Mouse (Mus musculus) embryonic fibroblast, embryonic 13.5 days (primary cell): ENCODE measurements around the gene Dysf. TPM values are rescaled to one million over a fixed set of nuclear protein-coding genes. Genes with fewer than 3 reads are reported as not detected.

Experiments
- H3K27ac ChIP-seq: 2 replicates; pipeline ENCODE4 v1.5.1; 2012; ENCODE audit warnings: low read length, control low read depth, inconsistent platforms; ENCODE audit not compliant: insufficient read depth
- H3K4me1 ChIP-seq: 2 replicates; pipeline ENCODE4 v1.6.1; 2011; ENCODE audit warnings: low read length; ENCODE audit not compliant: control insufficient read depth, insufficient read depth
- H3K4me3 ChIP-seq: 2 replicates; pipeline ENCODE4 v1.5.1; 2011; ENCODE audit warnings: mild to moderate bottlenecking, control low read depth, low read length; ENCODE audit not compliant: insufficient read depth
- CTCF ChIP-seq: IDR thresholded peaks from 2 replicates; pipeline ENCODE4 v1.5.1; 2011; ENCODE audit warnings: mild to moderate bottlenecking, control low read depth, low read length, moderate library complexity, borderline replicate concordance; ENCODE audit not compliant: insufficient read depth
- POLR2A ChIP-seq: IDR thresholded peaks from 2 replicates; pipeline ENCODE4 v1.6.1; 2011; ENCODE audit warnings: low read depth, mild to moderate bottlenecking, control low read depth, low read length, moderate library complexity
- polyA plus RNA-seq: library from polyadenylated mRNA; stranded (reverse); fragments of >200 nt; gene quantifications from 2 replicates; pipeline ENCODE4 v1.2.4, GENCODE M21; 2011; ENCODE audit warnings: low read depth; ENCODE audit not compliant: missing spikeins, insufficient read length

Gene Dysf
- polyA plus RNA-seq, 1 experiment, result 39.8 TPM

GRCm38 (mm10) chr6:84181452-84181851 lies 173.1 kb downstream of the Dysf start:
- no peak for TF ChIP-seq POLR2A
- no peak for TF ChIP-seq CTCF
- Histone ChIP-seq H3K4me1 (peaks cover 10% of the 10 kb centered on the region), H3K27ac (no peak overlapping the region; the same call in 1 of the 2 replicates), H3K4me3 (no peak overlapping the region)

- TF ChIP-seq CTCF, result no peak
- no peak for TF ChIP-seq POLR2A
- Histone ChIP-seq H3K4me1 (peaks cover 4% of the 10 kb centered on the region; the same call in 1 of the 2 replicates), H3K4me3 (no peak overlapping the region), H3K27ac (no peak overlapping the region)
Measured at GRCm38 (mm10) chr6:84191656-84192250, 183.4 kb downstream of the Dysf start.

- Histone ChIP-seq H3K4me1 (no peaks in the 10 kb centered on the region), H3K4me3 (no peak overlapping the region), H3K27ac (no peak overlapping the region)
- TF ChIP-seq CTCF, result no peak
- TF ChIP-seq POLR2A, result no peak
Measured at GRCm38 (mm10) chr6:84196511-84196910, 188.1 kb downstream of the Dysf start.

GRCm38 (mm10) chr6:84197811-84198213 lies 189.4 kb downstream of the Dysf start:
- Histone ChIP-seq H3K27ac (no peak overlapping the region), H3K4me3 (no peak overlapping the region), H3K4me1 (no peaks in the 10 kb centered on the region)
- no peak for TF ChIP-seq CTCF
- no peak for TF ChIP-seq POLR2A

- no peaks in the 10 kb centered on the region for H3K4me1 ChIP-seq
- no peak overlapping the region for H3K4me3 ChIP-seq
- TF ChIP-seq CTCF, result no peak
- TF ChIP-seq POLR2A, result no peak
- no peak overlapping the region for H3K27ac ChIP-seq
Measured at GRCm38 (mm10) chr6:84201721-84202490, 193.5 kb downstream of the Dysf start.

- Histone ChIP-seq H3K27ac (no peak overlapping the region), H3K4me3 (no peak overlapping the region), H3K4me1 (no peaks in the 10 kb centered on the region)
- TF ChIP-seq POLR2A (no peak), CTCF (no peak)
Measured at GRCm38 (mm10) chr6:84205611-84206010, 197.2 kb downstream of the Dysf start.

- TF ChIP-seq CTCF, result no peak
- no peak overlapping the region for H3K4me3 ChIP-seq
- H3K27ac ChIP-seq, result no peak overlapping the region
- no peaks in the 10 kb centered on the region for H3K4me1 ChIP-seq
Measured at GRCm38 (mm10) chr6:84208589-84208988, 200.2 kb downstream of the Dysf start.

- Histone ChIP-seq H3K4me1 (no peaks in the 10 kb centered on the region), H3K4me3 (no peak overlapping the region), H3K27ac (no peak overlapping the region)
- no peak for TF ChIP-seq POLR2A
- no peak for TF ChIP-seq CTCF
Measured at GRCm38 (mm10) chr6:84209736-84210434, 201.5 kb downstream of the Dysf start.

GRCm38 (mm10) chr6:84211473-84211872 lies 203.1 kb downstream of the Dysf start:
- H3K27ac ChIP-seq, result no peak overlapping the region
- H3K4me3 ChIP-seq, result no peak overlapping the region
- TF ChIP-seq CTCF (no peak), POLR2A (no peak)
- no peaks in the 10 kb centered on the region for H3K4me1 ChIP-seq

GRCm38 (mm10) chr6:84213101-84213500 lies 204.7 kb downstream of the Dysf start:
- H3K4me3 ChIP-seq, result no peak overlapping the region
- H3K27ac ChIP-seq, result no peak overlapping the region
- no peaks in the 10 kb centered on the region for H3K4me1 ChIP-seq
- TF ChIP-seq POLR2A, result no peak
- no peak for TF ChIP-seq CTCF
